Mouse (Mus musculus) neural tube, embryonic 12.5 days (tissue): ENCODE measurements around the gene Gm10972. TPM values are rescaled to one million over a fixed set of nuclear protein-coding genes. Genes with fewer than 3 reads are reported as not detected.
"Not testable (repeated sequence)": the region's sequence is repeated elsewhere in the genome, so short reads cannot be mapped to it uniquely, and the experiment has no call there.

ENCODE experiments used
- ATAC-seq: fragments of 200-750 bp; cut with Nextera tagmentation; 2 replicates; pipeline ENCODE4 v1.8.0; 2017; ENCODE audit warnings: low read depth, mild to moderate bottlenecking, moderate TSS enrichment, moderate library complexity; ENCODE audit not compliant: low FRiP score
- H3K27ac ChIP-seq: fragments of 300-500 bp; sonication (generic); 2 replicates; pipeline ENCODE4 v1.5.1; 2016
- H3K27me3 ChIP-seq: fragments of 300-500 bp; sonication (generic); replicated peaks from 2 replicates; pipeline ENCODE4 v1.6.1; 2016; ENCODE audit warnings: mild to moderate bottlenecking
- H3K36me3 ChIP-seq: fragments of 300-500 bp; sonication (generic); 2 replicates; pipeline ENCODE4 v1.6.1; 2016; ENCODE audit warnings: mild to moderate bottlenecking
- H3K4me1 ChIP-seq: fragments of 300-500 bp; sonication (generic); 2 replicates; pipeline ENCODE4 v1.6.1; 2016
- H3K4me2 ChIP-seq: fragments of 300-500 bp; sonication (generic); replicated peaks from 2 replicates; pipeline ENCODE4 v1.6.1; 2016; ENCODE audit warnings: mild to moderate bottlenecking
- H3K4me3 ChIP-seq: fragments of 300-500 bp; sonication (generic); 2 replicates; pipeline ENCODE4 v1.5.1; 2016
- H3K9ac ChIP-seq: fragments of 300-500 bp; sonication (generic); 2 replicates; pipeline ENCODE4 v1.6.1; 2016; ENCODE audit warnings: mild to moderate bottlenecking
- H3K9me3 ChIP-seq: fragments of 300-500 bp; sonication (generic); 2 replicates; pipeline ENCODE4 v1.6.1; 2016; ENCODE audit warnings: mild to moderate bottlenecking
- WGBS: fragments of 180-500 bp; shearing (Covaris S2); methylation state at CpG from one replicate; pipeline ENCODE4 v1.1.7; 2016; 5-methylcytosine and 5-hydroxymethylcytosine counted together
- polyA plus RNA-seq: library from polyadenylated mRNA; unstranded; fragments of >200 nt; fragmentation: Nextera tagmentation; extraction: Ambion mirVana; gene quantifications from 2 replicates; pipeline ENCODE4 v1.2.1, GENCODE M21; 2016

Gm10972 gene
- polyA plus RNA-seq, 1 experiment from 2014 or later: not detected

DNA sequence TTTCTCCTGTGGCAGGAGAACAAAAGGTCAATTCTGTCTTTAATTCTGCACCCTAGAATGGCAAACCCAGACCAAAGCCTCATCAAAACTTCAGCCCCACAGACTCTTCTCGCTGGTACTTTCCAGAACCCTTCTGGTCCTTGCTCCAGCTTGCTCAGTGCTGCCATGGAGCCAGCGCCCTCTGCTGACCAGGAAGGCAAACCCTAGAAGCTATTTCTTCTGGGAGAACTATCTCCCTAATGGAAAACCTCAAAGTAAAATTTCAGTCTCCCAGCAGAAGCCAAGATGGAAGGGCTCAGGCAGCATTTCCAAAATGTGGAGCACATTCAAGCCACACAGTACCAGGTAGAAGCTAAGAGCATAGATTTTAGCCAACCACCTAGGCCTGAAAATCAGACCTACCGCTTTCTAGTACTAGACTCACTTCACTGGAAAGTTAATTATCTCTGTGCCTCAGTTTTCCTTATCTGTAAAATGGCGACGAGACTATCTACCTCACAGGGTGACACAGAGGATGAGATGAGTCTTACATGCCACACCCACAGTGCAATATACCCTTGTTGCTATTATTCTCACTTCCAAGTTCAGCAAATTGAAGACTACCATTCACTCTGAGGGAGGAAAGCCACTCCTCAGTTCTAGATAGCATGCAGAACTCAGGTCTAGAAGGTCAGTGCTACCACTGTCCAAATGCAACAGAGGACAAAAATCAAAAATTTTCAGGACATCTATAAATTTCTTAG is 22.3 kb downstream of the Gm10972 start:
- not testable (repeated sequence) for ATAC-seq, H3K36me3 ChIP-seq, H3K4me2 ChIP-seq, H3K27ac ChIP-seq, H3K9me3 ChIP-seq, H3K4me1 ChIP-seq, H3K27me3 ChIP-seq, H3K9ac ChIP-seq, H3K4me3 ChIP-seq
- 63% methylated on average over 5 of the region's 5 CpGs for WGBS

DNA sequence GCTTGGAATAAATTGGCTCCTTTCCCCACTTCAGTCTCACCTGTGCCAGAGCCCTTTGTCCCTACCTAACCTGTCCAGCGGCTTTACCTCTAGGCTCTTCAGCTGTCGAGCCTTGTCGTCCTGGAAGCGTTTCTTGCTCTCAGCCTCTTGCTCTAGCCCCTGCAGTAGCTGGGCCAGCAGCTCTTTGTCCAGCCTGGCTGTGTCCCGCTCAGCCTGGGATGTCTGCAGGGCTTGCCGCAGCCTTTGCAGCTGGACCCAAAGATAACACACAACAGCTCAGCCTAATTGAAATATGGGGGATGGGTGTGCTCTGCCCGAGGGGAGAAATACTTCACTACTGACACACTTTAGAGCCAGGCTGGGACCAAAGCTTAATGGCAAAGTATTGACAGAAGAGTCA is 23.0 kb downstream of the Gm10972 start:
- WGBS: 59% methylated on average over 7 of the region's 7 CpGs
- H3K9me3 ChIP-seq, H3K4me3 ChIP-seq, H3K9ac ChIP-seq, H3K27ac ChIP-seq, ATAC-seq, H3K36me3 ChIP-seq, H3K4me1 ChIP-seq, H3K4me2 ChIP-seq, H3K27me3 ChIP-seq: not testable (repeated sequence)

DNA sequence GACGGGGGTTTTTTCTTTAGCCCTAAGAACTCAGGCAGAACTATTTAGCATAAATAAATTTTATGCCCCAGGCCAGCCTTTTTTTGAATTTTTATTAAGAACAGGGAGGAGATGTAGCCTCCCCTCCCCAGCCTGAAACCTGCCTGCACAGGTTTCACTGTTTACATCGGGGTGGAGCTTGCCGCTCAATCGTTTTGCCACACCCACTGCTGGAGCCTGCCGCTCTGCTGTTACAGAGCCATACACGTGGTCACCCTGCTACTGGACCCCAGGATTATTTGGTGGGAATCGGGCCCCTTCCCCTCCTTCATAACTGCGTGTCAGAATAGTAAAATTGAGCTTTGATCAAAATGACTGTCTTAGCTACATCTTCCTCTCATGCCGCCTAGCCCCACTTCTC is 32.2 kb downstream of the Gm10972 start:
- H3K4me1 ChIP-seq, H3K9ac ChIP-seq, H3K27ac ChIP-seq, H3K4me3 ChIP-seq, H3K4me2 ChIP-seq, H3K27me3 ChIP-seq, H3K36me3 ChIP-seq, ATAC-seq, H3K9me3 ChIP-seq: not testable (repeated sequence)
- WGBS: 87% methylated on average over 9 of the region's 9 CpGs

DNA sequence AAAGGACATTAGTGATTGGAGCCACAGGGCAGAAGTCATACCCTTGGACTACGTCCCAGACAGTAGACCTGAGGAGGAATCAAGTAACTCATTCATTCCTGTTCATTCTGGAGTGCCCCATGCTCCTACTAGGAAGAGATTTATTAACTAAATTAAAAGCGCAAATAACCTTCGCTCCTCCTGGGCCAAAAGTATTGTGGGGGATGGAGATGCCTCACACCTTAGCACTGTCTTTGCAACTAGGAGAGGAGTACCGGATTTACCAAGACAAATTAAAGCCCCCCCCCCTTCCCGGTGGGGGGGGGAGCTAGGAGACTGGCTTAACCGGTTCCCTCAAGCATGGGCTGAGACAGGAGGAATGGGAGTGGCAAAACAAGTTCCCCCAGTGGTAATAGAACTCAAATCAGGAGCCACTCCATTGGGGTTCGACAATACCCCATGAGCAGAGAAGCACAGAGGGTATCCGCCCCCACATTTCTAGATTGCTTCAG is 36.5 kb downstream of the Gm10972 start:
- Histone ChIP-seq H3K36me3 (no peaks in the 10 kb centered on the region), H3K4me2 (no peak overlapping the region), H3K27me3 (no peaks in the 10 kb centered on the region), H3K27ac (no peak overlapping the region), H3K9ac (no peak overlapping the region), H3K4me3 (no peak overlapping the region), H3K4me1 (no peaks in the 10 kb centered on the region), H3K9me3 (no peaks in the 10 kb centered on the region)
- WGBS: 80% methylated on average over 8 of the region's 8 CpGs
- no peak for ATAC-seq

DNA sequence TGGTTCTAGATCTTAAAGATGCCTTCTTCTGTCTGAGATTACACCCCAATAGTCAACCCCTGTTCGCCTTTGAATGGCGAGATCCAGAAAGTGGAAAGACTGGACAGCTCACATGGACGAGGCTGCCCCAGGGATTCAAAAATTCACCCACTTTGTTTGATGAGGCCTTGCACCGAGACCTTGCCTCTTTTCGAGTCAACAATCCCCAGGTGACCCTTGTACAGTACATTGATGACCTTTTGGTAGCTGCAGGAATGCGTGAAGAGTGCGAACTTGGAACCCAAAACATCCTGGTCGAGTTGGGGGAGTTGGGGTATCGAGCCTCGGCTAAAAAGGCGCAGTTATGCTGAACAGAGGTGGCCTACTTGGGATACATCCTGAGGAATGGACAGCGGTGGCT is 37.1 kb downstream of the Gm10972 start:
- not testable (repeated sequence) for H3K4me2 ChIP-seq, H3K9ac ChIP-seq, H3K9me3 ChIP-seq, H3K36me3 ChIP-seq, H3K4me3 ChIP-seq, ATAC-seq, H3K27ac ChIP-seq, H3K27me3 ChIP-seq, H3K4me1 ChIP-seq
- WGBS: 89% methylated on average over 12 of the region's 12 CpGs

DNA sequence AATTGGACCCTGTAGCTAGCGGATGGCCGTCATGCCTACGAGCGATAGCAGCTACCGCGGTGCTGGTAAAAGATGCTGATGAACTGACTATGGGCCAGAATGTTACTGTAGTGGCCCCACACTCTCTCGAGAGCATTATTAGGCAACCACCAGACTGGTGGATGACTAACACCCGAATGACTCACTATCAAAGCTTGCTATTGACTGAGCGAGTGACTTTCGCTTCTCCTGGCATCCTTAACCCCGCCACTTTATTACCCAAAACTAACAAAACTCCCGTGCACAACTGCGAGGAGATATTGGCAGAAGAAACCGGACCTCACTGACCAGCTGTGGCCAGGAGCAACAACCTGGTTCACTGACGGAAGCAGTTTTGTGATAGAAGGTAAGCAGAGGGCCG is 37.9 kb downstream of the Gm10972 start:
- no peaks in the 10 kb centered on the region for H3K9me3 ChIP-seq
- no peaks in the 10 kb centered on the region for H3K4me1 ChIP-seq
- ATAC-seq: no peak
- H3K4me2 ChIP-seq: no peak overlapping the region
- 92% methylated on average over 16 of the region's 16 CpGs for WGBS
- no peaks in the 10 kb centered on the region for H3K36me3 ChIP-seq
- H3K27me3 ChIP-seq: no peaks in the 10 kb centered on the region
- H3K4me3 ChIP-seq: no peak overlapping the region
- no peak overlapping the region for H3K27ac ChIP-seq
- H3K9ac ChIP-seq: no peak overlapping the region

DNA sequence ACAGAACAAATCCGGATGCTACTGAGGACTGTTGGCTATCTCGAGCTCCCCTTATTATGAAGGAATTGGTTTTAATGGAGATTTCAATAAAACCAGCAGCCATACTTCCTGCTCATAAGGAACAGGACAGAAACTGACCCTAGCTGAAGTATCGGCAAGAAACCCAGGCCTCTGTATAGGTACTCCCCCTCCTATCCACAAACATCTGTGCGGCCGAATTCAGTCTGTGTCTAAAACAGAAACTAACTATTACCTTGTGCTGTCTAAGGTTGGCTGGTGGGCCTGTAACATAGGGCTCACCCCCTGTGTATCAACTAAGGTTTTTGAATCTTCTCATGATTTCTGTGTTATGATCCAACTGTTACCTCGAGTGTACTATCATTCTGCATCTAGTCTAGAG is 40.7 kb downstream of the Gm10972 start:
- H3K27ac ChIP-seq: no peak overlapping the region
- no peaks in the 10 kb centered on the region for H3K9me3 ChIP-seq
- H3K27me3 ChIP-seq: no peaks in the 10 kb centered on the region
- H3K36me3 ChIP-seq: no peaks in the 10 kb centered on the region
- ATAC-seq: no peak
- WGBS: 89% methylated on average over 6 of the region's 6 CpGs
- H3K4me2 ChIP-seq: no peak overlapping the region
- no peak overlapping the region for H3K9ac ChIP-seq
- H3K4me3 ChIP-seq: no peak overlapping the region
- H3K4me1 ChIP-seq: no peaks in the 10 kb centered on the region

DNA sequence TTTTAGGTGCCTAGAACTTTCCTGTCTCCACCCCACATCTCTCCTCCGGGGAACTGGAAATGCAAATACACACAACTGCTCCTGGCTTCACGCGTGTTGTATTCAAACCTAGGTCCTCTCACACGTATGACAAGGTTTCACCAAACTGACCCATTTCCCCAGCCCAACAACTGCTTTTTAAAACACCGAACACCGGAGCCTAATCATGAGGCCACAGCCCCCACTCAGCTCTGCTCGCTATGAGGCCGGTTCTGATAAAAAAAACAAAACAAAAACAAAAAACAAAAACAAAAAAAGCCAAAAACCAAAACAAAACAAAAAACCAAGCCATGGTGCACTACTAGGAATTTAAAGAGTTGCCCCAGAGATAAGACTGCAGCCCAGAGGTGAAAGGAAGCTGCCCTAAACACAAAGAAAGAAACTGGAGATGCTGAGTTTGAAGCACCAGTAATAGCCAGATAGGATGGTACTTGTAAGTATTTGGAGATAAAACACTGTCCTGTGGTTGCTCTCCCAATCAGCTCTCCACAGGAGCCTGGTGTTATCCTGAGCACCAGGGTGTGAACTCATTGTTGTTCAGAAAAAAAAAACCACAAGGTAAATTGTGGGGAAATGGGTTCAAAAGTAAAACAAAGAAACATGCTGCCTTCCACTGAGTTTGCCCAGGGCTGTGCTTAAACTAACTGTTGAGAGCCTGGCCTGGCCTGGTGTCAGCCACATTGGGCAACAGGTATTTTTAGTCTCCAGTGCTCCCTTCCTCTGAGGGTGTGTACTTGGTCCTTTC is 43.3 kb downstream of the Gm10972 start:
- 93% methylated on average over 8 of the region's 8 CpGs for WGBS
- not testable (repeated sequence) for ATAC-seq, H3K9me3 ChIP-seq, H3K4me1 ChIP-seq, H3K36me3 ChIP-seq, H3K27me3 ChIP-seq, H3K9ac ChIP-seq, H3K4me2 ChIP-seq, H3K27ac ChIP-seq, H3K4me3 ChIP-seq

DNA sequence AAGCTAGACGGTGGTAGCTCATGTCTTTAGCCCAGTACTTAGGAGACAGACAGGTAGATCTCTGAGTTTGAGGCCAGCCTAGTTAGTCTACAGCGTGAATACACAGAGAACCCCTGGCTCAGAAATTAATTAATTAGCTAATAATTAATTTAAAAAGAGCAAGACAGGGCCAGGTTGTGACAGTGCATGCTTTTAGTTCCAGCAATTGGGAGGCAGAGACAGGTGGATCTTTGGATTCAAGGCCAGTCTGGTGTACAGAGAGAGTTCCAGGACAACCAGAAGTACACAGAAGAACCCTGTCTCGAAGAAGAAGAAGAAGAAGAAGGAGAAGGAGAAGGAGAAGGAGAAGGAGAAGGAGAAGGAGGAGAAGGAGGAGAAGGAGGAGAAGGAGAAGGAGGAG is 45.8 kb downstream of the Gm10972 start:
- not testable (repeated sequence) for H3K27ac ChIP-seq, H3K4me1 ChIP-seq, H3K27me3 ChIP-seq, ATAC-seq, H3K9ac ChIP-seq, H3K4me3 ChIP-seq, H3K9me3 ChIP-seq, H3K36me3 ChIP-seq, H3K4me2 ChIP-seq
- WGBS: 84% methylated on average over 3 of the region's 3 CpGs

DNA sequence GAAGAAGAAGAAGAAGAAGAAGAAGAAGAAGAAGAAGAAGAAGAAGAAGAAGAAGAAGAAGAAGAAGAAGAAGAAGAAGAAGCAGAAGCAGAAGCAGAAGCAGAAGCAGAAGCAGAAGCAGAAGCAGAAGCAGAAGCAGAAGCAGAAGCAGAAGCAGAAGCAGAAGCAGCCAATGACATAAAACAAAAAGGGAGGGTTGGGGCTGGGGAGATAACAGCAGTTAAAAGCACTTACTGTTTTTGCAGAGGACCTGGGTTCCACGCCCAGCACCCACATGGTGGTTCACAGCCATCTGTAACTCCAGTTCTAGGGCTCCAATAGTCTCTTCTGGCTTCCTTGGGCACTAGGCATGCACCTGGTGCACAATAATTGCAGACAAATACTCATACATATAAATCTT is 46.3 kb downstream of the Gm10972 start:
- H3K9ac ChIP-seq, ATAC-seq, H3K27me3 ChIP-seq: not testable (repeated sequence)

DNA sequence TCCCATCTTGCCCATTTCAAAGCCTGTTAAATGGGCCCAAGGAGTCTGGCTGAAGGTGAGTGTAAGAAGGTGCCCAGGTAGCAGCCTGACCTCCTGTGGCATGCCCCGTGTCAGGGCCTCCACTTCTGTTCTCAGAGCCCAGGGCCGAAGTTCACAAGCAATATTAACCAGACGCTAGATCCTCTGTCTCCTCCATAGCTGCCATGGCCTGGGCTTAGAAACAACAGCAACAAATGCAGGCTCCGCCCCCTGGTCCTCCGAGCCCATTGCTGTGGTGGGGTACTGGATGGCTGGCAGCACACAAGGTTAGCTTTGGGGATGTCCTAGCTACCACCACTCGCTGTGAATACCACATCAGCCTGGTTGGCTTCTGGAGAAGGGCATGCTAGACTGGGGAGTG is 47.2 kb downstream of the Gm10972 start:
- not testable (repeated sequence) for H3K4me1 ChIP-seq, H3K27ac ChIP-seq, H3K9me3 ChIP-seq, ATAC-seq, H3K27me3 ChIP-seq, H3K36me3 ChIP-seq, H3K4me2 ChIP-seq, H3K9ac ChIP-seq, H3K4me3 ChIP-seq
- 64% methylated on average over 6 of the region's 6 CpGs for WGBS

More for the DNA sequence above, 46.3 kb downstream of the Gm10972 start:
- not testable (repeated sequence) for H3K9me3 ChIP-seq, H3K27ac ChIP-seq, H3K4me1 ChIP-seq, H3K4me3 ChIP-seq, H3K4me2 ChIP-seq, H3K36me3 ChIP-seq
- WGBS: 52% methylated on average over 1 of the region's 1 CpGs

DNA sequence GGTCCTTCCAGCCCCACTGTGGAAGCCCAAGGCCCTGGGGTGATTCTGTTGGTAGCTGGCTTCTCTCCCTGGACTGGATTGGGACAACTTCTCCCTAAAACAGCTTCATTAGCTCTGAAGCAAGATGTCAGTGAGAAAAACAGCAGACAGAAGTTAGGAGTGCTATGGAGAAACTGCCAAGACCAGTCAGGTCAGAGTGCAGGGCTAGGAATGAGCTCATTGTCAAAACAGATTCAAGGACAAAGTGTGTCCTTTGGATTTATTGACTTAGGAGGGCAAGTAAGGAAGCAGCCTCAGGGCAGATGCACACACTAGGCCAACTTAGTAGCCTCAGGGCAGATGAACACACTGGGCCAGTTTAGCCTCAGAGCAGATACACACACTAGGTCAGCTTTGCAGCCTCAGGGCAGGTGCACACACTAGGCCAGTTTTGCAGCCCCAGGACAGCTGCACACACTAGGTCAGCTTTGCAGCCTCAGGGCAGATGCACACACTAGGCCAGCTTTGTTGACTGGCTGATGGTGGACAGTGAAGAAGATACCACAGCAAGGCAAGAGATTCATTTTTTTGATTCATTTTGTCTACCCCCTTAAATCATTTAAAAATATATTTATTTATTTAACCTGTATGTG is 47.8 kb downstream of the Gm10972 start:
- no peak for ATAC-seq
- Histone ChIP-seq H3K9me3 (no peaks in the 10 kb centered on the region), H3K4me2 (no peak overlapping the region), H3K4me3 (no peak overlapping the region), H3K9ac (no peak overlapping the region), H3K4me1 (no peaks in the 10 kb centered on the region), H3K27ac (no peak overlapping the region), H3K27me3 (no peaks in the 10 kb centered on the region), H3K36me3 (no peaks in the 10 kb centered on the region)
